8 mouse cellular contexts compared by ENCODE assay signal in the genomic region with DNA sequence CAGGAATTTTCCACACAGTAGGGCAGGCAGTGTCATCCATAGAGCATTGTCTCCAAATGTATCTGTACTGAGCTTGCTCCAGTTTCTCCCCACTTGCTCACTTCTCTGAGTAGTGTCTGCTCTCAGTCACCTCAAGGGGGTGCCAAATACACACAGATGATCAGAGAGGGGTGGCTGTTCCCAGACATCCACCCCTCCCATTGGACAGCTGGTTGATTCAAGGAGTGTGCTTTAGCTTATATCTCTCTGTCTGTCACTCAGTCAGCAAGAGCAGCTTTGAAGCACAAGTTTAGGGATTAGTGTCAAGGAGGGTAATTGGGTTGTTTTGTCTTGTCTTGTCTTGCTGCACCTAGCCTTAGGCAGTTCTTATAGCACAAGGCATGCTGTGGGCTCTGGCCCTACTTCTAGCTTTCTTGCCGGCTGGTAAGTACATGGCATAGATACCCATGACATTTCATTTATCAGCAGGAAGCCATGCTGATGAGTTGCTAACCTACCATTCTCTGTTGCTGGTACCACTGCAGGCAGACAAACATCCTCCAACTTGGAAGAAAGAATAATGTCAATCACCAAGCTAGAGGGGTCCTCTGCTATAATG.
A peak's percentile ranks its signal among the peaks of the same experiment; 100 is the strongest.
DNase-seq lines count a peak whose midpoint lies in the region; ATAC-seq and TF ChIP-seq lines count a peak whose summit lies in the region.

No protein-coding gene starts in this region.

- no peaks in the 10 kb centered on the region for H3K4me1 ChIP-seq in ES-Bruce4 (ENCODE audit: control insufficient read depth, insufficient read depth, low read length)
- no peaks in the 10 kb centered on the region for H3K4me1 ChIP-seq in embryonic facial prominence, embryonic 11.5 days (ENCODE audit: control insufficient read depth, insufficient read depth, low read length)
- H3K4me1 ChIP-seq in hindbrain, embryonic 10.5 days (replicated peaks): no peaks in the 10 kb centered on the region

- 63% methylated on average over 1 of the region's 1 CpGs for WGBS in embryonic facial prominence, embryonic 11.5 days
- 62% methylated on average over 1 of the region's 1 CpGs for WGBS in hindbrain, embryonic 10.5 days

- H3K27ac ChIP-seq in ES-Bruce4 (ENCODE audit: insufficient read depth, low read length): no peak overlapping the region
- H3K27ac ChIP-seq in embryonic facial prominence, embryonic 11.5 days (replicated peaks; ENCODE audit: low read depth, low read length): no peak overlapping the region
- H3K27ac ChIP-seq in hindbrain, embryonic 10.5 days: no peak overlapping the region

- peak; percentile 7 for DNase-seq in adrenal gland, postnatal 25 days
- DNase-seq in embryonic facial prominence, embryonic 11.5 days (ENCODE audit: low spot score): peak; percentile 71
- peak; percentile 40 for DNase-seq in hindbrain, embryonic 10.5 days (ENCODE audit: low spot score)
- peak; percentile 27 to 41 for DNase-seq in layer of hippocampus, postnatal 10 days (ENCODE audit: low spot score in 2 of 2)
- peak; percentile 63 for DNase-seq in lung, postnatal 10 days
- DNase-seq in right cerebral cortex, postnatal 10 days (ENCODE audit: low spot score in 2 of 2): peak; percentile 50 to 62
- DNase-seq in urinary bladder, adult 18-20 months (ENCODE audit: low spot score in 2 of 2): no peak

- no peak overlapping the region for H3K9ac ChIP-seq in ES-Bruce4 (ENCODE audit: low read depth, poor library complexity, severe bottlenecking)
- no peak overlapping the region for H3K9ac ChIP-seq in embryonic facial prominence, embryonic 11.5 days (replicated peaks; ENCODE audit: low read length)

- H3K36me3 ChIP-seq in ES-Bruce4 (ENCODE audit: control insufficient read depth, insufficient read depth, low read length, poor library complexity, severe bottlenecking): no peaks in the 10 kb centered on the region
- H3K36me3 ChIP-seq in embryonic facial prominence, embryonic 11.5 days (replicated peaks; ENCODE audit: control insufficient read depth, insufficient read depth, low read depth, low read length): no peaks in the 10 kb centered on the region
- H3K36me3 ChIP-seq in hindbrain, embryonic 10.5 days: no peaks in the 10 kb centered on the region

- peak; percentile 23 for TF ChIP-seq CTCF in ES-Bruce4 (IDR thresholded peaks at IDR 0.05; ENCODE audit: low read depth, low read length)

- no peaks in the 10 kb centered on the region for H3K27me3 ChIP-seq in ES-Bruce4 (ENCODE audit: control insufficient read depth, insufficient read depth, low read length, poor library complexity, severe bottlenecking)
- no peaks in the 10 kb centered on the region for H3K27me3 ChIP-seq in embryonic facial prominence, embryonic 11.5 days (ENCODE audit: control insufficient read depth, insufficient read depth, low read length)
- H3K27me3 ChIP-seq in hindbrain, embryonic 10.5 days (ENCODE audit: insufficient read depth, poor library complexity, severe bottlenecking): no peaks in the 10 kb centered on the region

- no peak overlapping the region for H3K4me2 ChIP-seq in embryonic facial prominence, embryonic 11.5 days (ENCODE audit: low read depth, low read length)

- ATAC-seq in embryonic facial prominence, embryonic 11.5 days (replicated peaks; ENCODE audit: insufficient number of reproducible peaks, low FRiP score, low TSS enrichment, low read depth): peak; percentile 59

- no peak for TF ChIP-seq EP300 in ES-Bruce4 (IDR thresholded peaks at IDR 0.05; ENCODE audit: insufficient read depth, low read depth, low read length)

- no peak for TF ChIP-seq POLR2A in ES-Bruce4 (IDR thresholded peaks at IDR 0.05; ENCODE audit: insufficient read depth, low read length)

- H3K9me3 ChIP-seq in ES-Bruce4 (replicated peaks; ENCODE audit: control insufficient read depth, insufficient read depth, low read length, poor library complexity, severe bottlenecking): no peaks in the 10 kb centered on the region
- no peaks in the 10 kb centered on the region for H3K9me3 ChIP-seq in embryonic facial prominence, embryonic 11.5 days (replicated peaks; ENCODE audit: control insufficient read depth, low read length)
- no peaks in the 10 kb centered on the region for H3K9me3 ChIP-seq in hindbrain, embryonic 10.5 days

- H3K4me3 ChIP-seq in ES-Bruce4 (ENCODE audit: low read depth, low read length): no peak overlapping the region
- H3K4me3 ChIP-seq in embryonic facial prominence, embryonic 11.5 days (ENCODE audit: low read depth, low read length): no peak overlapping the region
- no peak overlapping the region for H3K4me3 ChIP-seq in hindbrain, embryonic 10.5 days

Comparison
In these comparisons a context has a peak if more than half of its experiments do, and no peak if none do; other contexts are left out.
1. DNase-seq: peak in adrenal gland, postnatal 25 days (single experiment), embryonic facial prominence, embryonic 11.5 days (single experiment), hindbrain, embryonic 10.5 days (single experiment), layer of hippocampus, postnatal 10 days (2 of 2), lung, postnatal 10 days (single experiment) and right cerebral cortex, postnatal 10 days (2 of 2); none in urinary bladder, adult 18-20 months (0 of 2).